Mouse (Mus musculus): ENCODE results near the gene Cerkl. TPM values are rescaled to one million over a fixed set of nuclear protein-coding genes. Genes with fewer than 3 reads are reported as not detected.

Gene Cerkl
- total RNA-seq, 2 experiments from 2014 or later, result 1.4 to 1.8 TPM

DNA sequence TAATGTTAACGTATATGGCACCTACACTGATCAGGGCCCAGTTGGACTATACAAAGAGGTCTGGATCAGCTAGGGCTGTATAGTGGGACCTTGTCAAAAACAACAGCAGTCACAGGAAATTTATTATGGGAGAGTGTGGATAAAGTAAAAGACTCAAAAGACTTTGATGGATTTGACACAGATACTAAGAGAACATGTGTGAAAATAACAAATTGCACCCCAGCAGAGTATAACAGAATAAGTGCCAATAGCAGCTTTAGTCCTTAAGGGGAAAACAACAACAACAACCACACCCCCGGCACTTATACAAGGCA, 84.5 kb downstream of the Cerkl start:
- DNase-seq, result no peak

- DNase-seq, result no peak
These were observed 85.0 kb downstream of the Cerkl start for GRCm38 (mm10) chr2:79371326-79372153.

- DNase-seq, result peak; percentile 8
These were observed 85.8 kb downstream of the Cerkl start for GRCm38 (mm10) chr2:79370711-79371312.

GRCm38 (mm10) chr2:79369905-79370304, 86.7 kb downstream of the Cerkl start:
- no peak for DNase-seq

DNA sequence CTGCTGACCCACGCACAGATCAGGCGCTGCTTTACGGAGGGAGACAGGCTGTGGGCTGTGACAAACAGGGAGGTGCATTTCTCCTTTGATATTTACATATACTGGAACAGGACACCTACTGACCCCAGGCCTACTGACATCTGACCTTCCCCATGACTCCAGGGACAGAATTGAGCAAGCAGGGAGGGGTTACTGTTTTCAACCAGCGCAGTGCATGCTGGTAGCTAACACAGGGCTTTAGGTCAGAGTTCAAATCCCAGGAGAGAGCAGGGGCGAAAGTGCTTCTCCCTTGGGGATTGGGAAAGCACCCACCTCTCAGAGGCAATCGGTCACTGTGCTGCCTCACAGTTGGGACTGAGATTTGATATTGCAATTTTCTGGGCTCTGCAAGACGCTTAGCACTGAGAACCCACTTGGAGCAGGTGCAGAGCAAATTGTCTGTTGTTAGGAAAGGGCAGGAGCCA, 87.5 kb downstream of the Cerkl start:
- DNase-seq, result no peak

DNA sequence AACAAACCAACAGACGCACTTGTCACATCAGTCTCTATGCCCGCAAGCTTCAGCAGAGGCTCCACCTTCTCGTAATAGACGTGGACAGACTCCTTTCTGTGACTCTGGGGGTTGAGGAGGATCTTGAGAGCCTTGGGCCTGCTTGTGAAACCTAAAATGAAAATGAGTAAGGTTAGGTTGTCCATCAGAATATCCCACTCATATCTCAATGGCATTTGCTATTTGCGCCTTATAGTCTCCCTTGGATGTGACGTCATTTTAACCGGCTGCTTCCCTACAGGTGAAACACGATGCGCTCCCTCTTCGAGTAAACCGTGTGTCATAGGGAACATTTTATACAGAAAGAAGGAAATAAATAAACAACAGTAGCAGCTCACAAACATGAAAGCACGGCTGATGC, 87.9 kb downstream of the Cerkl start:
- DNase-seq, result no peak

DNA sequence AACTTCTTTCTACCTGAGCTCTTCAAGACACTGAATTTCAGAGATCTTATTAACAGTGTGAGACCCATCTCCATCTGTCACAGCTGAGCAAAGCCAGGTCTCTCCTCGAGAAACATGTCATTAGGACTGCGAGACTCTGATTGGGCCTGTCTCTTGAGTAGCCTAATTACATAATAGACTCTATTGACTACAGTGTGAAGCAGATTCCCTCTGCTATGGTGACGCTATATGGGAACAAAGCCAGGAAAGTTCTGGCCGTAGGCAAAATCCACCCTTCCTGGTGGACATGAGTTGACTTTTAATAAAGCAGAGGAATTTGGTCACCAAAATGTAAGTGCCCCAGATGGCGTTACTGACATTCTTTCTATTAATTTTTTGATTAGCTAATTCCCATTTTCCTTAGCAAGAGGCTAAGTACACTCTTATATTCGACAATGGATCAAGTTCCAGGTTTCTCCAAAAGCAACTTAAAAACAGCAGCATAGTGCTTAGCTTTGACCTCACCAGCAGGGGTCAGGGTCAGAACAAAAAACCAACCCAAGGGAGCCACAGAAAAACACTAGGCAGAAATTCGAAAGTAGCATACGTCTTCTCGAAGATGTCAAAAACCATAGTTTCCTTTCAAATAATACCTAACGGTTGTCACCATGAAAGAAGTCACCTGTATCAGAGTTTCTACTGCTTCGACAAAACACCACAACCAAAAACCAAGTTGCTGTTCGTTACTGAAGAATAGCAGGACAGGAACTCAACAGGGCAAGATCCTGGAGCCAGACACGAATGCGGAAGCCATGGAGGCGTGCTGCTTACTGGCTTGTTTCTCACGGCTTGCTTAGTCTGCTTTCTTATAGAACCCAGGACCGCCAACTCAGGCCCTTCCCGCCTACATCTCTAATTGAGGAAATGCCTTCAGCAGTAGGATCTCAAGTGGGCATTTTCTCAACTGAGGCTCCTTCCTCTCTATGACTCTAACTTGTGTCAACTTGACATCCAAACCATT, 88.8 kb downstream of the Cerkl start:
- DNase-seq, result peak; percentile 18

DNA sequence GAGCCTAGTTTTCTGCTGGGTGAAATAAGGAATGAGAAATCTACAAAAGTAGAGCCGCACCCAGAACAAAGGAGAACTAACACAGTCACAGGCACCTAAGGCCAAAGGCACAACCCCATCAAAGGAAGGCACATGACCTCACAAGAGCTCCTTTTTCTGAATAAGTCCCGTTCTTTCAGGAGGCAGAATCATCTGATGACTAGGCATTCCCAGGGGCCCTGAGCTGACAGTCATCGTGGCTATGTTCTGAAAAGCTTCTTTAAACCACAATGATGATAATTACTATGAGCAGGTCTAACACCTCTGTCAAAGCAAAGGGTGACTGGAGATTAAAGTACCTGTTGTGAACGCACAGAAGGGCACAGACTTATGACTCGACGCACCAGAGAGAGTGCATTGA, 92.7 kb downstream of the Cerkl start:
- DNase-seq, result no peak

DNA sequence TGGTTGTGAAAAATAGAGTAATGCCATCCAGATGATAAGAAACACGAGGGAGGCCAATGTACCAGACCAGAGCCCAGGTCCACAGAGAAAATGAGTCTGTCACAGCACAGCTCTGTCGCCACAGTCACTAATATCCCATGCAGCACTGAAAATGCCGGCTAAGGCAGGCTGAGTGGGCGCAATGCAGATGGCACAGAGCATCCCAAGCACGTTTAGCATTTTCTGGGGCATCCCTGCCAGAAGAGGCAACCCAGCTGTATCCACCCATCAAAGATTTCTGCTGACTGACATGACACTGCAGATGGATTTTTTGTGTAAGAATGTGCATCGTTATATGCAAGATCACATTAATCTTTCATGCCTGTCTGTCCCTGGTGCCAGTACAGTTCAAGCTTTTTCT, 94.6 kb downstream of the Cerkl start:
- DNase-seq, result no peak

GRCm38 (mm10) chr2:79357835-79358234, 98.8 kb downstream of the Cerkl start:
- DNase-seq, result no peak

DNA sequence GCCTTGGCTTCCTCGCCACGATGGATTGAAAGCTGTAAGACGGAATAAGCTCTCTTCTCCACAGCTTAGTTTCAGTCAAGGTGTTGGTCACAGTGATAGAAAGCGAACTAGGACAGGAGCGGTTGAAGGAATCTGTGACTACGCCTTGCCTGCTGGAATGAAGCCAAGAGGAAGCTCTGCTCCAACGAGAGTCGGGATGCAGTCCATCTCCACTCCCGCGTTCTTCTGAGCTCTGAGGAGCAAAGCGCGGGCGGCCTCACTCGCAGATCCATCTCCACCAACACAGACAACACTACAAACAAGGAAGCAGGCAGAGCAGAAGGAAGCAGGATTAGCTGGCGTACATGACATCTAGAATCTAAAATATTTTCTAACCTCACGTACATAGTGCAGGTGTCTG, 101.8 kb downstream of the Cerkl start:
- DNase-seq, result no peak

GRCm38 (mm10) chr2:79352100-79352802, 104.3 kb downstream of the Cerkl start:
- no peak for DNase-seq

DNA sequence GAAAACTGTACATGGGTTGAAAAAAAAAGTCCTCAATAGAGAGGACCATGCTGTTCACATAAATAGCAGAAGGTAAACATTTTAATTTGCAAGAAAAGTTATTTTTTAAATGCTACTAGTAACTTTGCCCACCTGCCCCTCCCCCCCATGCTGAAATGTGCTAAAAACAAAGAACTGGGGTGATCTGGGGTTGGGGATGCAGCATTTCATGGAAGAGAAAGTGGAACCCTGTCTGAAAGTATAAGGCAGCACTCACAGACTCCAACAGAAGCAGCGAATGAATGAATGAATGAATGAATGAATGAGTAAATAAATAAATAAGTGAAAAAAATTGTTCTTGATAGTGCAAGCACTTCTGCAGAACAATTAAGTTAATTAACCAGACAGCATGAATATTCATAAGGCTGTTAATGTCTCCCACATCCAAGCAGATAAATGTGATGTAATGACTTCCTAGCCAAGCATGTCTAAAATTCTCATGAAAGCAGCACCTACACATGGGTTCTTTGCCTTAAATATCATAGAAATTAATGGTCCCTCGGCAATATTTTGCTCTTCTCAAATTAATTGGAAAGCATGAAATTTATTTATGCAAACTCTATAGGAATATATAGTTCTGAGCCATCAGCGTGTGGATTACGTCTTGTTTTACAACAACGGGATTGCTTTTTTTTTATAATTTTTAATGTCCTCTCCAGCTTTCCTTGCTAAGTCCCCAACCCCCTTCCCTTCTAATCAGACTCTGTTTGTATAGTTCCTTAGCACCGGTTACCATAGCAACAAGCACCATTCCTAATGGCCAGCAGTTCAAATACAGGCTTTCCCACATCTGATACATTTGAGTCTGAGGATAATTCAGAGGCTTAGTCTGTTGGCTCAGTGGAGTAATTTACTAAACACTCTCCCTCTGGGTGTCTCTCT, 105.1 kb downstream of the Cerkl start:
- no peak for DNase-seq

DNA sequence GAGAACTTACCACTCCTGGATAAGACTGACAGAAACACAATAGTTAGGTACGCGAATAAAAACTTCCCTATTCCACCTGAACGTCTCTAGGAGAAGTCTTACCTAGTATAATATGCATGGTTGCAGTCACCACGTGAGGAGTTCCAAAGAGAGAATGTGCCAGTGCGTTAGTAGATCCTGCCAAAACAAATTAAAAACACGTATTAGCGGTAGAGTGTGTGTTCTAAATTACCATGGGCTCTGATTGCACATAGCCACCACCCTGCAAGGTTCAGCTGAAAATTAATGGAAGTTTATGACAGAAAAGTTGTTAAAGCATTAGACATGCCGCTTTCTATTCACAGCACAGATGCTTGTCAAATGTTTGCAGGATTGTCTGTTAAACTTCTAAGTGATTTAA, 113.5 kb downstream of the Cerkl start:
- DNase-seq, result no peak

DNA sequence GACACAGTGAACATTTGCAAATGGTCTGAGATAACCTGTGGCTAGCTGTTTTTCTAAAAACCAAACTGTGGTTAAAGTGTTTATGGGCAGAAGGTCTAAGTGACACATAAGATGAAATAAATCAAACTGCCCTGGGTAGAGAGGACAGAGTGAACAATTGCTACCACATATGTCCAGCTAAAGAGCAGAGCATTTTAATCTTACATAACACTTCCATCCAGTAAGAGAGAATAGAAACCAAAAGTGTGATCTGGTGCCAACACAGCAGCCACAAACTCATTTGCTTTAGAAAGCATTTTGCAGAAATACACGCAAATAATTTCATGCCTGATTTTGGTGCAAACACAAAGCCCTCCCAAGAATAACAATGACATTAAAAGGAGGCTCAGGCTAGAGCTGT, 117.6 kb downstream of the Cerkl start:
- DNase-seq, result no peak

DNA sequence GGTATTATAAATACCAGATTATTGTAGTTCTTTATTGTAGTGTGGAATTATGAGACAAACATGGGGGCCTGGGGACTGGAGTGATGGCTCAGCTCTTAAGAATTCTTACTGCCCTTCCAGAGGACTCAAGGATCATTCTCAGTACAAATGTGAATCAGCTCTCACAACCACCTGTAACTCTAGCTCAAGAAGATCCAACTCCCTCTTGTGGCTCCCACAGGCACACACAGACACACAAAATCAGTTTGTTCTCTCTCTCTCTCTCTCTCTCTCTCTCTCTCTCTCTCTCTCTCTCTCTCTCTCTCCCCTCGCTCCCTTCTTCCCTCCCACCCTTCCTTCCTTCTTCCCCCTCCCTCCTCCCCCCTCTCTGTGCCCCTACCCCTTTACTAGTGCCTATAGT, 120.4 kb downstream of the Cerkl start:
- DNase-seq, result no peak

DNA sequence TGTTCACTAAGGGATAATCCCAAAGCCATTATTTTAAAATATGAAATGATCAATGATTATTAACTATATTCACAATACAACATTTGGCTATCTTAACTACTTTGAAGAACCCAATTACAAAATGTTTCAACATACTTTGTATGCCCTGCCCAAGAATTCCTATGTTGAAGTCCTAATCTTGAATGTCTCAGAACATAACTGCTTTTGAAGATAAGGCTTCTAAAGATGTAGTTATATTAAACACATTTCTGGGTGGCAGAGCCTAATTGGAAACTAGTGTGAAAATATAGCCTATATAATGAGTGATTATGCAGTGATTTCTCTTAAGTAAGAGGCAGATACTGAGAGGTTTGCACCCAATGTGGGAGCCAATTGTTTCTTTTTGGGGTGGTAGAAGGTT, 121.9 kb downstream of the Cerkl start:
- no peak for DNase-seq

- DNase-seq, result no peak
These were observed 128.5 kb downstream of the Cerkl start for GRCm38 (mm10) chr2:79328079-79328478.

- DNase-seq, result no peak
These were observed 140.3 kb downstream of the Cerkl start for GRCm38 (mm10) chr2:79316182-79316880.

DNA sequence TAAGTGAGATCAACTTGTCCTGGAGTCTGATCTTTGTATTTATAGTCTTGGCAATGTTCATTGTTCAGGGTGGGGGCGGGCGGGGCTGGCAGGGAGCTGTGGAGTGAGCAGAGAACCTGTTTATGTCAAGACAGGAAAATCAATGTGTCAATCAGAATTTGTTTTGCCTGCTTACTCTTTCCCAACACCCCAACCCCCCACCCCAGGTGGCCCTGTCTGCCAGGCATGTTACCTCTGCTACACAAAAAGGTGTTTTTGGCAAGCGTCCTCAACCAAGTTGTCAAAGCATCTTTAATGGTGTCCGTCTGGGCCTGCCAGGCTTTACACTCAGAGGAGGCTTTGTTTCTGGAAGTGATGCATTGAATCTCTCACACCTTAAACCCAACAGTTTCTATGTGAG, 141.5 kb downstream of the Cerkl start:
- no peak for DNase-seq

DNA sequence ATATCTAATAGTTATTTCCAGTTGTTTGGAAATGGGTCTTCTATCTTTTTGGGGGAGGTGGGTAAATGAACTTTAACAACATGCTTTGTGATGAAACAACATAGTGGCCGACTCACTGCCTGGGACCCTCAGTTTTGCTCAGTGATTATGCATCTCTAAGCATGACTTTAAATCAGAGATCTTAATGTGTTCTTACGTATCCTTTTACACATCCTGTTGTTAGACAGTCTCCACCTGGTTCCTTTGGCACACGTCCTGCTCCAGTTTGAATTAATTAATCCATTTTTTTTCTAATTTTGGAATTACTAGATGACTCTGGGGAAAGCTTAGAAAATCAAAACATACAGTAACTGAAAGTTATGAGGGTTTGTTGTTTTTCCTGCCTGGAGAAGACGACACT, 144.1 kb downstream of the Cerkl start:
- DNase-seq, result no peak
